Mouse (Mus musculus) heart, postnatal 0 days (tissue): ENCODE measurements around the gene Gzmm.

Source experiments
- CTCF ChIP-seq: IDR thresholded peaks from 2 replicates; pipeline ENCODE4 v1.5.1; 2016; ENCODE audit warnings: antibody characterized with exemption, control low read depth, low read depth
- EP300 ChIP-seq: IDR thresholded peaks from 2 replicates; pipeline ENCODE4 v1.6.1; 2016; ENCODE audit warnings: antibody characterized with exemption, low read depth

GRCm38 (mm10) chr10:79672088-79672455 lies 16.7 kb upstream of the Gzmm start:
- TF ChIP-seq CTCF (no peak), EP300 (no peak)
